Comparison of ENCODE assay signal across 16 mouse cellular contexts in genomic region chr5:17924085-17924518, GRCm38 (mm10). TPM values are rescaled to one million over a fixed set of nuclear protein-coding genes. Genes with fewer than 3 reads are reported as not detected.
DNase-seq lines count a peak whose midpoint lies in the region; ATAC-seq and TF ChIP-seq lines count a peak whose summit lies in the region.
"Had no signal": no experiment of that assay in that cellular context is flagged by ENCODE, and none has a peak within 500 bp of the region (broad histone marks: within the 10 kb centered on the region; RNA-seq: fewer than 3 reads in every experiment).

No protein-coding gene starts in this region.

- no peak overlapping the region for H3K9ac ChIP-seq in liver, embryonic 14.5 days (replicated peaks)
- H3K9ac ChIP-seq: hindbrain, embryonic 13.5 days; neural tube, embryonic 13.5 days had no signal

- no peak overlapping the region for H3K27ac ChIP-seq in liver, embryonic 14.5 days
- H3K27ac ChIP-seq: hindbrain, embryonic 13.5 days; neural tube, embryonic 13.5 days had no signal

- peak; percentile 13; the same call in 1 of the 2 replicates for ATAC-seq in liver, embryonic 14.5 days (ENCODE audit: insufficient read depth)

- intact Hi-C loops in heart, postnatal 10 days (cut with DNase I): loop anchor here (2.0 to 5.0 kb wide), 3 partner anchors 25 to 119 kb away; no protein-coding TSS in a partner anchor

- 39% methylated on average over 2 of the region's 2 CpGs for WGBS in liver, embryonic 14.5 days (ENCODE audit: insufficient replicate concordance)

- 0 out of 4 replicates have a peak, but pooled peaks cover 0 to 3% of the 10 kb centered on the region in 2 experiments for H3K4me1 ChIP-seq in liver, embryonic 14.5 days (replicated peaks; ENCODE audit: control insufficient read depth in 2 of 2, insufficient read depth in 2 of 2, low read length in 1 of 2)
- H3K4me1 ChIP-seq: hindbrain, embryonic 13.5 days; megakaryocyte, embryonic 14.5 days had no signal

- no peak for TF ChIP-seq EP300 in liver, embryonic 14.5 days (IDR thresholded peaks at IDR 0.05; ENCODE audit: low read depth)

- no peak overlapping the region for H3K4me3 ChIP-seq in liver, embryonic 14.5 days (ENCODE audit: insufficient read depth in 1 of 2, low read depth in 2 of 2, low read length in 2 of 2)
- H3K4me3 ChIP-seq: hindbrain, embryonic 13.5 days; megakaryocyte, embryonic 14.5 days; neural tube, embryonic 13.5 days had no signal

- DNase-seq in liver, embryonic 14.5 days (ENCODE audit: low read depth in 3 of 3, low spot score in 3 of 3): no peak
- DNase-seq in liver: no peak
- DNase-seq in heart, postnatal 10 days: peak; percentile 69 to 76
- DNase-seq in kidney, postnatal 25 days: peak; percentile 49 to 59
- DNase-seq in yolk sac, embryonic 10.5 days (ENCODE audit: low spot score): peak; percentile 2
- DNase-seq in retina, embryonic 14.5 days (ENCODE audit: low spot score): no peak
- no peak for DNase-seq in adrenal gland, postnatal 10 days
- DNase-seq: cerebellum, postnatal 36 days had no signal

- no peaks in the 10 kb centered on the region for H3K27me3 ChIP-seq in liver, embryonic 14.5 days (ENCODE audit: control insufficient read depth, insufficient read depth, low read length)
- H3K27me3 ChIP-seq: hindbrain, embryonic 13.5 days; megakaryocyte, embryonic 14.5 days; neural tube, embryonic 13.5 days had no signal

- no peak overlapping the region for H3K4me2 ChIP-seq in liver, embryonic 14.5 days (ENCODE audit: low read depth)
- H3K4me2 ChIP-seq: hindbrain, embryonic 13.5 days; neural tube, embryonic 13.5 days had no signal

- no peaks in the 10 kb centered on the region for H3K36me3 ChIP-seq in liver, embryonic 14.5 days (replicated peaks; ENCODE audit: control insufficient read depth, insufficient read depth, low read depth)
- H3K36me3 ChIP-seq: hindbrain, embryonic 13.5 days; neural tube, embryonic 13.5 days had no signal

- no peak for TF ChIP-seq CTCF in liver, embryonic 14.5 days (IDR thresholded peaks at IDR 0.05; ENCODE audit: low read depth)

- no peaks in the 10 kb centered on the region for H3K9me3 ChIP-seq in liver, embryonic 14.5 days (ENCODE audit: control insufficient read depth, low read length)
- H3K9me3 ChIP-seq: hindbrain, embryonic 13.5 days; megakaryocyte, embryonic 14.5 days; neural tube, embryonic 13.5 days had no signal

RNA-seq across cellular contexts. Expression of gene Cd36, which starts 35.5 kb away (rescaled TPM):
- polyA plus RNA-seq in liver, embryonic 14.5 days (2012; rRNA removed): 5.2 and 9.3 TPM in 2 replicates
- 23.0 and 25.9 TPM in 2 replicates for polyA plus RNA-seq in liver, embryonic 14.5 days (2014; fragmentation: Nextera tagmentation; extraction: Ambion mirVana)
- 1,000 to 10,000 TPM; 1,557 to 1,665 TPM for total RNA-seq in heart, postnatal 10 days (2021)
- total RNA-seq in adrenal gland, postnatal 10 days (2021): 1,000 to 10,000 TPM; 1,078 to 1,144 TPM

RNA-seq across cellular contexts. Expression of gene Gnat3, which starts 38.2 kb away (rescaled TPM):
- polyA plus RNA-seq in liver, embryonic 14.5 days (2012; rRNA removed): not detected in 2 replicates
- polyA plus RNA-seq in liver, embryonic 14.5 days (2014; fragmentation: Nextera tagmentation; extraction: Ambion mirVana): not detected in 2 replicates
- total RNA-seq in heart, postnatal 10 days (2021): under 1 TPM; 0.19 to 0.20 TPM
- total RNA-seq in adrenal gland, postnatal 10 days (2021): under 1 TPM; 0.27 to 0.36 TPM
- total RNA-seq: ES-E14; left cerebral cortex, postnatal 10 days had no signal
- polyA plus RNA-seq: forebrain, embryonic 11.5 days; hindbrain, embryonic 13.5 days; small intestine, adult 2 months; urinary bladder, adult 2 months had no signal

Comparison
In these comparisons a context has a peak if more than half of its experiments do, and no peak if none do; other contexts are left out.
1. DNase-seq: peak in heart, postnatal 10 days (2 of 2), kidney, postnatal 25 days (2 of 2) and yolk sac, embryonic 10.5 days (single experiment); none in liver, embryonic 14.5 days (0 of 3), liver (single experiment), retina, embryonic 14.5 days (single experiment) and adrenal gland, postnatal 10 days (single experiment).